Mouse (Mus musculus) thymus, adult 2 months (tissue): Measurements from ENCODE around the gene Ubr1.

Experiments
- CTCF ChIP-seq: fragments of 200-500 bp; IDR thresholded peaks from 2 replicates; pipeline ENCODE4 v1.5.1; 2012; ENCODE audit warnings: mild to moderate bottlenecking, control low read depth, low read length, moderate library complexity, borderline replicate concordance; ENCODE audit not compliant: control insufficient read depth, poor library complexity, insufficient read depth; ENCODE audit errors: extremely low read depth
- POLR2A ChIP-seq: fragments of 200-500 bp; IDR thresholded peaks from 2 replicates; pipeline ENCODE4 v1.6.1; 2012; ENCODE audit warnings: mild to moderate bottlenecking, low read length, control low read depth, moderate library complexity; ENCODE audit not compliant: control insufficient read depth, poor library complexity, insufficient read depth; ENCODE audit errors: extremely low read depth

- TF ChIP-seq CTCF (no peak), POLR2A (no peak)
These were observed 109.8 kb downstream of the Ubr1 start for GRCm38 (mm10) chr2:120860699-120861098.
